Mouse (Mus musculus): ENCODE results near the gene Gm7029.
"Not testable (repeated sequence)": the region's sequence is repeated elsewhere in the genome, so short reads cannot be mapped to it uniquely, and the experiment has no call there.

Gm7029 gene

DNA sequence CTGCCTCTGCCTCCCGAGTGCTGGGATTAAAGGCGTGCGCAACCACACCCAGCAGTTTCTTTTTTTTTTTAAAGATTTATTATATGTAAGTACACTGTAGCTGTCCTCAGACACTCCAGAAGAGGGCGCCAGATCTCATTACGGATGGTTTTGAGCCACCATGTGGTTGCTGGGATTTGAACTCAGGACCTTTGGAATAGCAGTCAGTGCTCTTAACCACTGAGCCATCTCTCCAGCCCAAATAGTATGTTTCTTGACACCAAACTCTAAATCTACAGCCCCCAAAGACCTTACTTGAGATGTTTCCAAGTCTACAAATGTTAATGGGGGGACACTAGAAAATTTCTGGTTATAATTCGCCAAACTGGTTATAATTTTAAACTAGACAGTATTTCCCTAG lies 18.3 kb downstream of the Gm7029 start:
- peak; percentile 28 for DNase-seq (ENCODE audit: low read depth)

DNA sequence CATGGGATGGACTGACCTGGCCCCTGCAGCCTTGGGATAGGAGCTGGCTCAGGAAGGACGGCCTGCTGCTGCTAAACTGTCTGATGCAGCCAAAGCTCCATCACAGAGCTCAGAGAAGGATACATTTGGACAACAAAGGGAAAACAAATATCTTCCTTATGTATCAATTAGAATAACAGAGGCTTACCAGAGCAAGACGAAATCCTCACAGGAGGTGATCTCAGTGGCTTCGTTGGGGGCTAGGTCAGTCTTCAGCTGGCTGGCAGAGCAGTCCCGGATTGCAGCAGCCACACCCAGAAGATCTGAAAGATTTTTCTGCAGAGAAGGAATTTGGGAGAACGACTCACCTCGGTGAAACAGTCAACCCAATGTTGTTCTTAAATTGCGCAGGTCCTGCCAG lies 18.8 kb downstream of the Gm7029 start:
- no peak for DNase-seq (ENCODE audit: low read depth)

DNA sequence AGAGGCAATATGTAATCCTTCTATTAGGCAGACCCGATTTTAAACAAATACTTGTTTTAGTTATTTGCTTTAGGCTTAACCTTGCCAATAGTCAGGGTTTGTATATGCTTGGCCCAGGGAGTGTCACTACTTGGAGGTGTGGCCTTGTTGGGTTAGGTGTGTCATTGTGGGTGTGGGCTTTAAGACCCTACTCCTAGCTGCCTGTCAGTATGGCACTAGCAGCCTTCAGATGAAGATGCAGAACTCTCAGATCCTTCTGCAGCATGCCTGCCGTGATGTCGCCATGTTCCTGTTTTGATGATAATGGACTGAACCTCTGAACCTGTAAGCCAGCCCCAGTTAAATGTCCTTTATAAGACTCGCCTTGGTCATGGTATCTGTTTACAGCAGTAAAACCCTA lies 19.4 kb downstream of the Gm7029 start:
- DNase-seq (ENCODE audit: low read depth): not testable (repeated sequence)

- peak; percentile 95 for DNase-seq (ENCODE audit: low read depth)
Observed at GRCm38 (mm10) chr17:33897114-33897794, 23.6 kb downstream of the Gm7029 start.

DNA sequence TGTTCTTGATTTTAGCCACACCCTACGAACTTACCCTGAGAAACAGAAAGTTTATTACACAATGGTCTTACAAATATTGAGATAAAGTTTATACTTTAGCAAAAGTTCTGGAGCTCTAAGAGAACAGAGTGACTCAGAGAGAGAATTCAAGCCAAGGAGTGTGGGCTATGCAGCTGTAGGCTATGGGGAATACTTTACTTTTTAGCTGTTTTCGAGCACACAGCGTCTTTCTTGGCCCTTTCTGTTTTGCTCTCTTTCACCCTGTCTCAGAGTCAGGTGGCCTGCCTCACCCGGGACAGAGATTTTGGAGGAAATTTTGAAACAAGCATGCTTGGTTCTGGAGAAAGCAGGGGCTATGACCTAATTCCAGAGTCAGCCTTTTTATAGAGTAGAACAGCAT lies 24.6 kb downstream of the Gm7029 start:
- not testable (repeated sequence) for DNase-seq (ENCODE audit: low read depth)

DNA sequence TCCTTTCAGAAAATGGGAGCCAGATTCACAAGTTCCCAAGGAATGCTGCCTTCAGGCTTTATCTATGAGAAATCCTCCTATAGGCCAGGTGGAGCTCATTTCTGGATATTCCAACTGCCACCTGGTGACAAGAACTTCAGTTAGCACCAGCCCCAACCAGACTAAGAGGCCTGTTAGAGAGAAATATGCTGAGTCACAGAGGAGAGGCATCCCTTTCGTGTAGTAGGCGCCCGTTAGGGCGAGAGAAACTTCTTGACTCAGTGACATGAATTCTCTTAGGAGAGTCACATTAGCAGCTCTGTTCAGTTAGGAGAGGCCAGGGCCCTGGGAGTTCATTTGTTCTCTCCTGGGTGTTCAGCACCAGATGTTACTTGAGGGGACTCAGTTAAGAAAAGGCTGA lies 26.0 kb downstream of the Gm7029 start:
- no peak for DNase-seq (ENCODE audit: low read depth)

- no peak for DNase-seq (ENCODE audit: low read depth)
Observed at GRCm38 (mm10) chr17:33900281-33900988, 26.8 kb downstream of the Gm7029 start.

GRCm38 (mm10) chr17:33900989-33901314 lies 27.3 kb downstream of the Gm7029 start:
- DNase-seq (ENCODE audit: low read depth): no peak

- peak; percentile 28 for DNase-seq (ENCODE audit: low read depth)
Observed at GRCm38 (mm10) chr17:33901653-33902052, 28.0 kb downstream of the Gm7029 start.

- DNase-seq (ENCODE audit: low read depth): peak; percentile 51
Observed at GRCm38 (mm10) chr17:33902079-33902478, 28.4 kb downstream of the Gm7029 start.

- peak; percentile 74 for DNase-seq (ENCODE audit: low read depth)
Observed at GRCm38 (mm10) chr17:33902491-33902890, 28.9 kb downstream of the Gm7029 start.

DNA sequence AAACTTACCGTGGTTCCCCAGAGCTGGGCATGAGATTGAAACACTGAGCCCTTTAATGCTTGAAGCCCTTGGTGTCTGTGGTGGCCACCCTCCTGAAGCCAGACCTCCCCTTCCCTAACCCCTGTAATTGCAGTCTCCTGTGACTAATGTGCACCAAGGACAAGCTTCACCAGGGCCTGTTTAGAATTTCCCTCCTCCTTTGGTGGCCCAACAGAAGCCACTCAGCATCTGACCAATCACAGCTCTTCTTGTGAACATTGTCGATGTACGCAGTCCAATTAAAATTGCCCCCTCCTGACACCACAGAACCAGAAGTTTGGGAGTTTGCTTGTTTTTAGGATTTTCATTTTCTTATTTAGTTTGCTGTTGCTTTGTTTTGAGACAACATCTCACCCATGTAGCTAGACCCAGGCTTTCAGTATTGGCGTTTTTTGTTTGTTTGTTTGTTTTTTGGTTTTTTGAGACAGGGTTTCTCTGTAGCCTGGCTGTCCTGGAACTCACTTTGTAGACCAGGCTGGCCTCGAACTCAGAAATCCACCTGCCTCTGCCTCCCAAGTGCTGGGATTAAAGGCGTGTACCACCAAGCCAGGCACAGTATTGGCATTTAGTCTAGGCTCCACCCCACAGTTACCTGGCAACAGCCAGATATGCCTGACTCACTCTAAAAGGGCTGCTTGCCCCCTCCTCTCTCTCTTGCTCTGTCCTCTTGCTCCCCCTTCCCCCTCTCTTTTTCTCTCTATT lies 30.4 kb downstream of the Gm7029 start:
- peak; percentile 55 for DNase-seq (ENCODE audit: low read depth)

GRCm38 (mm10) chr17:33904835-33905234 lies 31.2 kb downstream of the Gm7029 start, which contains the start of gene Platr17:
Platr17 (plus strand) TSS chr17:33905135.
- not testable (repeated sequence) for DNase-seq (ENCODE audit: low read depth)

DNA sequence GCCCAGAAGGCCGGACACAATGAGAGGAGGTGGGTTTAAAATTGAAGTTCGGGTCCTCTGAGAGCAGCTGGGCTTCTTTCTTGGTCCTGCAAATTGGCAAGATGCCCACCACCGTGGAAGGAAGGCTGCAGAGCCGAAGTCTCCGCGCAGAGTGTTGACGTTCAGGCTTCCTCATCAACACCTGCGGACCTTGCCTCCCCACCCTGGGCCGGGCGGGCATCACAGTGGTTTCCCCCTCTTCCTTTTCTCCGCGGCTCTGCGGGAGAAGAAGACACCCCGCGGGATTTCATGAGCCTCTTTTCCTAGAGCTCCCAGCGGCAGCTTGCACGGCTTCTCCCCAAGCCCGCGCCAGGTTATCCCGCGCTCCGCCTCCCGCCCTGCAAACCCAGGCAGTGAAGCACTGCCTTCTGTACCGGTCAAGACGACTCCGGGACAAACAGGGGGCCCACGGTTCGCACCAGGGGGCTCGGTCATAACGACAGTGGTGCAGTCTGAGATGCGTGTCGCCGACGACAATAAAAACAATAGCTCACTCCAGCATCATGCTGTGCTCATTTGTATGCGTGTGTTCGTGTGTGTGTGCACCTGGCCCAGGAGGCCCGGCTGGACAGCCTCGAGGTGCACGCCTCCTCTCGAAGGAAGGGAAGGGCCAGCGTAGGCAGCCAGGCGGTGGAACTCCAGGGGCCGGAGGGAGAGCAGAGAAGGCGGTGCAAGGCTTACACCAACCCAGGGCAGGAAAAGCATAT lies 34.9 kb downstream of the Gm7029 start:
- no peak for DNase-seq (ENCODE audit: low read depth)

- DNase-seq (ENCODE audit: low read depth): peak; percentile 98
Observed at GRCm38 (mm10) chr17:33909077-33909868, 35.6 kb downstream of the Gm7029 start, which contains the start of gene Daxx. Daxx (plus strand) TSS chr17:33909414.

DNA sequence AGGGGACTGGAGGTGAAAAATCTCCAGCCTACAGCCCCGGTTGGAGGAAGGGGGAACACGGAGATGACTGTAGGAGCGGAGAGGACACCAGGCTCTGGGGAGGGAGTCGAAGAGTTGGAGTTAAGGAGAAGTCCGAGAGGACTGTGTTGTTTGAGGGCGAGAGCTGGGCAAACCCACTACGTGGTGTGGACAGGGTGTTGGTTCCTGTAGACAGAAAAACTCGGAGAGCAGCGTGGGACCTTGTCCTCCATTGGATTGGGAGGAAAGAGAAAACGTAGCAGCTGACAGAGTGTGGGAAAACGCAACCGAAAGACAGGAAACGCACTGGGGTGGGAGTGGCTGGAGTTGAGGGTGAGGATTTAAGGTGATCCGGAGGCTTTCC lies 36.2 kb downstream of the Gm7029 start:
- DNase-seq (ENCODE audit: low read depth): peak; percentile 85

GRCm38 (mm10) chr17:33910346-33911051 lies 36.9 kb downstream of the Gm7029 start:
- DNase-seq (ENCODE audit: low read depth): peak; percentile 79

- DNase-seq (ENCODE audit: low read depth): no peak
Observed at GRCm38 (mm10) chr17:33911052-33911812, 37.6 kb downstream of the Gm7029 start.

- DNase-seq (ENCODE audit: low read depth): no peak
Observed at GRCm38 (mm10) chr17:33911813-33912414, 38.3 kb downstream of the Gm7029 start.

DNA sequence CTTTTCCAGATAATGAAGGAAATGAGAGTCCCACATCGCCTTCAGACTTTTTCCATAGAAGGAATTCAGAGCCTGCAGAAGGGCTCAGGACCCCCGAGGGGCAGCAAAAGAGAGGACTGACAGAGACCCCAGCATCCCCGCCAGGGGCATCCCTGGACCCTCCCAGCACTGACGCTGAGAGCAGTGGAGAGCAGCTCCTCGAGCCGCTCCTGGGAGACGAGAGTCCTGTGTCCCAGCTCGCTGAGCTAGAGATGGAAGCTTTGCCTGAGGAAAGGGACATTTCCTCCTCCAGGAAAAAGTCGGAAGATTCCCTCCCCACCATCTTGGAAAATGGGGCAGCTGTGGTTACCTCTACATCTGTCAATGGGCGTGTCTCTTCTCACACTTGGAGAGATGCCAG lies 39.6 kb downstream of the Gm7029 start:
- no peak for DNase-seq (ENCODE audit: low read depth)

Data from induced T-regulatory cell, adult 2 months (primary cell).